ENCODE assay signal across 19 mouse cellular contexts in genomic region chr1:57206944-57207343, GRCm38 (mm10).
DNase-seq lines count a peak whose midpoint lies in the region; ATAC-seq and TF ChIP-seq lines count a peak whose summit lies in the region.
"Had no signal": no experiment of that assay in that cellular context is flagged by ENCODE, and none has a peak within 500 bp of the region (broad histone marks: within the 10 kb centered on the region; RNA-seq: fewer than 3 reads in every experiment).

No protein-coding gene starts in this region.

- ATAC-seq in forebrain, embryonic 15.5 days (replicated peaks): no peak
- ATAC-seq: CD4-positive, CD25-positive, alpha-beta regulatory T cell, adult 4 months; forebrain, embryonic 13.5 days; forebrain, postnatal 0 days had no signal

- TF ChIP-seq RAD21 in CH12.LX (IDR thresholded peaks at IDR 0.05; ENCODE audit: low read depth, low read length) (no peak), MEL (IDR thresholded peaks at IDR 0.05; ENCODE audit: low read depth, low read length) (no peak)

- H3K36me3 ChIP-seq in forebrain, embryonic 15.5 days: no peaks in the 10 kb centered on the region
- H3K36me3 ChIP-seq in forebrain, embryonic 10.5 days (replicated peaks): no peaks in the 10 kb centered on the region
- H3K36me3 ChIP-seq in CH12.LX (replicated peaks in 1 of 2; ENCODE audit: control insufficient read depth in 1 of 2, insufficient read depth in 1 of 2, low read length in 1 of 2) (no peaks in the 10 kb centered on the region), MEL (ENCODE audit: control insufficient read depth in 1 of 2, insufficient read depth in 2 of 2, low read length in 2 of 2) (no peaks in the 10 kb centered on the region)
- H3K36me3 ChIP-seq: embryonic facial prominence, embryonic 10.5 days; embryonic facial prominence, embryonic 12.5 days; G1E had no signal

- no peak for DNase-seq in forebrain, embryonic 10.5 days (ENCODE audit: extremely low spot score, low spot score)
- DNase-seq in CH12.LX (ENCODE audit: extremely low read depth) (no peak), MEL (ENCODE audit: low read depth, low spot score) (no peak)
- DNase-seq in frontal cortex, adult 2 months (ENCODE audit: extremely low spot score in 1 of 2, low spot score in 1 of 2): no peak
- DNase-seq: adrenal gland, adult 2 months; adrenal gland, postnatal 14 days; adrenal gland, postnatal 36 days; B cell, adult 2 months; cerebellum, adult 11-12 months; cerebellum, adult 2 months; cerebellum, adult 9-10 months; cerebellum, postnatal 25 days; forebrain, postnatal 0 days had no signal

- no peak overlapping the region for H3K9ac ChIP-seq in forebrain, embryonic 15.5 days (replicated peaks)
- H3K9ac ChIP-seq in CH12.LX (ENCODE audit: insufficient read depth, low read depth) (no peak overlapping the region), MEL (ENCODE audit: control insufficient read depth, low read depth, low read length, poor library complexity, severe bottlenecking) (no peak overlapping the region)
- H3K9ac ChIP-seq: embryonic facial prominence, embryonic 12.5 days; forebrain, embryonic 13.5 days; forebrain, postnatal 0 days had no signal

- 28% methylated on average over 1 of the region's 1 CpGs for WGBS in forebrain, embryonic 15.5 days
- WGBS in forebrain, embryonic 10.5 days: 37% methylated on average over 1 of the region's 1 CpGs

- peaks cover 49% of the 10 kb centered on the region for H3K4me1 ChIP-seq in forebrain, embryonic 15.5 days
- peaks cover 9% of the 10 kb centered on the region for H3K4me1 ChIP-seq in forebrain, embryonic 10.5 days
- H3K4me1 ChIP-seq in CH12.LX (ENCODE audit: control insufficient read depth in 1 of 2, insufficient read depth in 2 of 2): peaks cover 5 to 6% of the 10 kb centered on the region in 2 experiments
- H3K4me1 ChIP-seq in MEL (ENCODE audit: control insufficient read depth in 1 of 2, insufficient read depth in 2 of 2, low read length in 2 of 2): no peaks in the 10 kb centered on the region

- TF ChIP-seq EP300 in CH12.LX (IDR thresholded peaks at IDR 0.05; ENCODE audit: low read length) (no peak), MEL (IDR thresholded peaks at IDR 0.05; ENCODE audit: low read depth in 1 of 2, low read length in 2 of 2) (no peak)

- TF ChIP-seq POLR2A in CH12.LX (IDR thresholded peaks at IDR 0.05; ENCODE audit: low read depth, low read length): no peak
- no peak for TF ChIP-seq POLR2A in MEL (IDR thresholded peaks at IDR 0.05; ENCODE audit: control insufficient read depth in 1 of 2, insufficient read depth in 1 of 2, low read depth in 1 of 2, low read length in 2 of 2, poor library complexity in 1 of 2)

- no peaks in the 10 kb centered on the region for H3K79me2 ChIP-seq in CH12.LX (replicated peaks; ENCODE audit: control insufficient read depth, extremely low read depth, insufficient read depth, poor library complexity, severe bottlenecking)
- no peaks in the 10 kb centered on the region for H3K79me2 ChIP-seq in MEL (ENCODE audit: control insufficient read depth, insufficient read depth, low read length, poor library complexity)

- no peak overlapping the region for H3K4me3 ChIP-seq in forebrain, embryonic 15.5 days
- H3K4me3 ChIP-seq in forebrain, embryonic 10.5 days: no peak overlapping the region
- H3K4me3 ChIP-seq in CH12.LX (replicated peaks in 1 of 3; ENCODE audit: low read depth in 2 of 3, low read length in 2 of 3, poor library complexity in 1 of 3) (no peak overlapping the region), MEL (ENCODE audit: control insufficient read depth in 1 of 2, insufficient read depth in 1 of 2, low read depth in 2 of 2, low read length in 2 of 2) (no peak overlapping the region)
- H3K4me3 ChIP-seq: embryonic facial prominence, embryonic 10.5 days; embryonic facial prominence, embryonic 12.5 days; forebrain, embryonic 13.5 days had no signal

- H3K27ac ChIP-seq in forebrain, embryonic 15.5 days (replicated peaks): peak overlapping the region; percentile 24
- no peak overlapping the region for H3K27ac ChIP-seq in forebrain, embryonic 10.5 days
- H3K27ac ChIP-seq in CH12.LX (ENCODE audit: insufficient read depth, low read depth): no peak overlapping the region
- no peak overlapping the region for H3K27ac ChIP-seq in MEL (ENCODE audit: control insufficient read depth, low read depth, low read length)
- H3K27ac ChIP-seq: embryonic facial prominence, embryonic 10.5 days; embryonic facial prominence, embryonic 12.5 days; forebrain, embryonic 13.5 days had no signal

- TF ChIP-seq CTCF in CH12.LX (conservative IDR thresholded peaks at IDR 0.05 in 1 of 2, IDR thresholded peaks at IDR 0.05 in 1 of 2; ENCODE audit: low read depth in 2 of 2, low read length in 2 of 2): no peak
- TF ChIP-seq CTCF in MEL (IDR thresholded peaks at IDR 0.05 in 2 of 3, conservative IDR thresholded peaks at IDR 0.05 in 1 of 3; ENCODE audit: control insufficient read depth in 1 of 3, insufficient read depth in 1 of 3, low read depth in 2 of 3, low read length in 3 of 3, poor library complexity in 1 of 3, severe bottlenecking in 1 of 3): no peak

- in situ Hi-C loops in CH12.LX (cut with MboI; ENCODE audit: low pct_ligation_motif_present, low pct_unique_long_range_greater_than_20kb, low sequenced_read_pairs): loop anchor here (5.0 to 25.0 kb wide), 2 partner anchors 125 to 1320 kb away; no protein-coding TSS in a partner anchor

- H3K27me3 ChIP-seq in forebrain, embryonic 15.5 days: no peaks in the 10 kb centered on the region
- peaks cover 35% of the 10 kb centered on the region for H3K27me3 ChIP-seq in forebrain, embryonic 10.5 days (ENCODE audit: poor library complexity, severe bottlenecking)
- H3K27me3 ChIP-seq in CH12.LX (replicated peaks): no peaks in the 10 kb centered on the region
- no peaks in the 10 kb centered on the region for H3K27me3 ChIP-seq in MEL (ENCODE audit: control insufficient read depth in 1 of 2, insufficient read depth in 2 of 2, low read length in 2 of 2)
- H3K27me3 ChIP-seq: forebrain, embryonic 13.5 days had no signal

- dilution Hi-C loops in CH12.LX (cut with MboI; ENCODE audit: extremely low pct_ligation_motif_present, extremely low pct_unique_long_range_greater_than_20kb, low sequenced_read_pairs): no loop called here

- no peak overlapping the region for H3K4me2 ChIP-seq in forebrain, embryonic 15.5 days (replicated peaks)
- H3K4me2 ChIP-seq in CH12.LX (ENCODE audit: insufficient read depth, low read depth, poor library complexity, severe bottlenecking): no peak overlapping the region
- H3K4me2 ChIP-seq: embryonic facial prominence, embryonic 12.5 days; forebrain, embryonic 13.5 days had no signal

- no peaks in the 10 kb centered on the region for H3K9me3 ChIP-seq in forebrain, embryonic 15.5 days
- H3K9me3 ChIP-seq in forebrain, embryonic 10.5 days: no peaks in the 10 kb centered on the region
- H3K9me3 ChIP-seq in CH12.LX (replicated peaks; ENCODE audit: low read length) (no peaks in the 10 kb centered on the region), MEL (replicated peaks; ENCODE audit: insufficient read depth, low read length) (no peaks in the 10 kb centered on the region)
- H3K9me3 ChIP-seq: embryonic facial prominence, embryonic 10.5 days; embryonic facial prominence, embryonic 12.5 days; forebrain, embryonic 13.5 days had no signal

TF ChIP-seq in CH12.LX, 34 proteins besides CTCF, POLR2A, EP300 and RAD21:
- no peak for TF ChIP-seq CHD2 (IDR thresholded peaks at IDR 0.05; ENCODE audit: low read length)
- TF ChIP-seq KAT2A (IDR thresholded peaks at IDR 0.05; ENCODE audit: insufficient replicate concordance, low read length): no peak
- TF ChIP-seq NRF1 (IDR thresholded peaks at IDR 0.05; ENCODE audit: low read depth, low read length): no peak
- TF ChIP-seq MXI1 (IDR thresholded peaks at IDR 0.05; ENCODE audit: low read depth, low read length): no peak
- TF ChIP-seq MAFK (IDR thresholded peaks at IDR 0.05; ENCODE audit: insufficient replicate concordance, low read length): peak; percentile 95
- no peak for TF ChIP-seq GABPA (IDR thresholded peaks at IDR 0.05; ENCODE audit: insufficient replicate concordance, low read depth, low read length)
TF ChIP-seq in CH12.LX: peak in this region for 1.

TF ChIP-seq in MEL, 35 proteins besides CTCF, POLR2A, EP300 and RAD21:
- peak; percentile 40; the same call in 1 of the 2 replicates for TF ChIP-seq MAFK (IDR thresholded peaks at IDR 0.05; ENCODE audit: borderline replicate concordance, low read depth, low read length)
- TF ChIP-seq ELF1 (IDR thresholded peaks at IDR 0.05; ENCODE audit: low read depth, low read length): no peak
- no peak for TF ChIP-seq CHD1 (IDR thresholded peaks at IDR 0.05; ENCODE audit: low read depth, low read length)
